In the genomic region with DNA sequence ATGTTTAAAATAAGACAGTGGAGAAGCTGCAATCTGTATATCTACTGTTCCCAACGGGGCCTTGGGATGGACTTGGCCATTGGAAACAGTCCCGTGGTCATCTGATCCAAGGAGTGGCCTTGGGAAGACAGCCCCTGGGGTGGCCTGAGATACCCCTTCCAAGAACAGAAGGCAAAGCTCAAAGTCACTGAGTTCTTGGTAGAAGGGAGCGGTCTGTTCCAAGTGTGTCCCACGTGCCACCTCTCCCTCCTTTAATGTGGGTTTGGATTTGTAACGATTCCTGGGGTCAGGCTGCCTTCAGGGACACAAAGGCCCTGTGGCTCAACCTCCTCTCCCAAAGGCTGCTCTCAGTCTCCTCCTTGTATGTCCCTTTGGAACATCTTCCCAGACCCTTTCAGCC, we compare ENCODE assay signal across 26 mouse cellular contexts. TPM values are rescaled to one million over a fixed set of nuclear protein-coding genes. Genes with fewer than 3 reads are reported as not detected.
DNase-seq lines count a peak whose midpoint lies in the region; ATAC-seq and TF ChIP-seq lines count a peak whose summit lies in the region.
"Had no signal": no experiment of that assay in that cellular context is flagged by ENCODE, and none has a peak within 500 bp of the region (broad histone marks: within the 10 kb centered on the region; RNA-seq: fewer than 3 reads in every experiment).

No protein-coding gene starts in this region.

- WGBS in midbrain, embryonic 10.5 days = 84% methylated on average over 5 of the region's 5 CpGs
- 83% methylated on average over 5 of the region's 5 CpGs for WGBS in midbrain, postnatal 0 days

- intact Hi-C loops in heart, postnatal 10 days (cut with DNase I) = no loop called here

- H3K4me3 ChIP-seq in midbrain, embryonic 10.5 days = no peak overlapping the region
- no peak overlapping the region for H3K4me3 ChIP-seq in midbrain, postnatal 0 days (ENCODE audit: low read depth, low read length)
- H3K4me3 ChIP-seq: embryonic facial prominence, embryonic 12.5 days; embryonic facial prominence, embryonic 15.5 days; forebrain, embryonic 12.5 days; heart, embryonic 12.5 days; heart, embryonic 15.5 days; hindbrain, embryonic 13.5 days; intestine, embryonic 15.5 days had no signal

- no peaks in the 10 kb centered on the region for H3K9me3 ChIP-seq in midbrain, embryonic 10.5 days (replicated peaks)
- no peaks in the 10 kb centered on the region for H3K9me3 ChIP-seq in midbrain, postnatal 0 days (ENCODE audit: low read length)
- H3K9me3 ChIP-seq: embryonic facial prominence, embryonic 12.5 days; embryonic facial prominence, embryonic 15.5 days; forebrain, embryonic 12.5 days; heart, embryonic 12.5 days; heart, embryonic 15.5 days; hindbrain, embryonic 13.5 days; intestine, embryonic 15.5 days had no signal

- H3K27me3 ChIP-seq in midbrain, embryonic 10.5 days (ENCODE audit: low read depth, poor library complexity, severe bottlenecking) = peaks cover 17% of the 10 kb centered on the region
- 0 out of 2 replicates have a peak, but pooled peaks cover 3% of the 10 kb centered on the region for H3K27me3 ChIP-seq in midbrain, postnatal 0 days (ENCODE audit: insufficient read depth, low read length)
- H3K27me3 ChIP-seq: embryonic facial prominence, embryonic 15.5 days; intestine, embryonic 15.5 days had no signal

- TF ChIP-seq CTCF in midbrain, postnatal 0 days (IDR thresholded peaks at IDR 0.05) = no peak

- no peak overlapping the region for H3K4me2 ChIP-seq in midbrain, postnatal 0 days (ENCODE audit: low read depth, low read length, poor library complexity, severe bottlenecking)
- H3K4me2 ChIP-seq: embryonic facial prominence, embryonic 12.5 days; embryonic facial prominence, embryonic 15.5 days; forebrain, embryonic 12.5 days; heart, embryonic 12.5 days; heart, embryonic 15.5 days; hindbrain, embryonic 13.5 days; intestine, embryonic 15.5 days had no signal

- no peak overlapping the region for H3K9ac ChIP-seq in midbrain, postnatal 0 days (replicated peaks; ENCODE audit: low read length, poor library complexity, severe bottlenecking)
- H3K9ac ChIP-seq: embryonic facial prominence, embryonic 12.5 days; embryonic facial prominence, embryonic 15.5 days; forebrain, embryonic 12.5 days; heart, embryonic 12.5 days; heart, embryonic 15.5 days; hindbrain, embryonic 13.5 days; intestine, embryonic 15.5 days had no signal

- H3K4me1 ChIP-seq in midbrain, embryonic 10.5 days = peaks cover 36% of the 10 kb centered on the region
- no peaks in the 10 kb centered on the region for H3K4me1 ChIP-seq in midbrain, postnatal 0 days (ENCODE audit: insufficient read depth, low read length)
- H3K4me1 ChIP-seq: embryonic facial prominence, embryonic 12.5 days; embryonic facial prominence, embryonic 15.5 days had no signal

- ATAC-seq in midbrain, postnatal 0 days (ENCODE audit: low FRiP score) = no peak
- ATAC-seq: CD4-positive, CD25-positive, alpha-beta regulatory T cell, adult 4 months; forebrain, embryonic 16.5 days; hindbrain, embryonic 16.5 days; intestine, embryonic 15.5 days had no signal

- DNase-seq in heart, adult 11 months = peak; percentile 94
- DNase-seq in heart, postnatal 10 days = no peak
- no peak for DNase-seq in midbrain, embryonic 10.5 days (ENCODE audit: low spot score)
- no peak for DNase-seq in midbrain, postnatal 0 days (ENCODE audit: low spot score)
- DNase-seq in testis, postnatal 14 days (ENCODE audit: low spot score) = peak; percentile 79
- DNase-seq in thymus, postnatal 14 days = no peak
- DNase-seq: adrenal gland, adult 2 months; adrenal gland, postnatal 14 days; cerebellum, adult 11 months; cerebellum, adult 2 months; cerebellum, adult 9-11 months; cerebellum, postnatal 25 days; gastrocnemius, postnatal 14 days; heart, postnatal 14 days; heart, postnatal 4 days had no signal

- peak overlapping the region; percentile 50; the same call in 1 of the 2 replicates for H3K27ac ChIP-seq in midbrain, embryonic 10.5 days (replicated peaks)
- H3K27ac ChIP-seq in midbrain, postnatal 0 days (ENCODE audit: low read depth, low read length) = no peak overlapping the region
- H3K27ac ChIP-seq: embryonic facial prominence, embryonic 12.5 days; embryonic facial prominence, embryonic 15.5 days; forebrain, embryonic 12.5 days; heart, embryonic 15.5 days; hindbrain, embryonic 13.5 days; intestine, embryonic 15.5 days had no signal

- H3K36me3 ChIP-seq in midbrain, embryonic 10.5 days = no peaks in the 10 kb centered on the region
- no peaks in the 10 kb centered on the region for H3K36me3 ChIP-seq in midbrain, postnatal 0 days (ENCODE audit: insufficient read depth, low read length)
- H3K36me3 ChIP-seq: embryonic facial prominence, embryonic 12.5 days; embryonic facial prominence, embryonic 15.5 days; forebrain, embryonic 12.5 days; heart, embryonic 12.5 days; heart, embryonic 15.5 days; hindbrain, embryonic 13.5 days; intestine, embryonic 15.5 days had no signal

RNA-seq across cellular contexts. Expression of a gene that starts 7.9 kb away (rescaled TPM):
- total RNA-seq in heart, postnatal 10 days (2021) = 10 to 100 TPM; 18.9 to 24.6 TPM
- 29.4 and 41.5 TPM in 2 replicates for polyA plus RNA-seq in midbrain, embryonic 10.5 days (2016; fragmentation: Nextera tagmentation; extraction: Ambion mirVana)
- total RNA-seq in midbrain, postnatal 0 days (2014; rRNA removed) = 11.6 and 13.5 TPM in 2 replicates
- polyA plus RNA-seq in midbrain, postnatal 0 days (2015; fragmentation: Nextera tagmentation; extraction: Ambion mirVana) = 5.8 and 7.5 TPM in 2 replicates
- total RNA-seq: common myeloid progenitor, adult 5-6 weeks had no signal

Comparison
In these comparisons a context has a peak if more than half of its experiments do, and no peak if none do; other contexts are left out.
1. DNase-seq: peak in heart, adult 11 months (single experiment) and testis, postnatal 14 days (single experiment); none in heart, postnatal 10 days (0 of 2), midbrain, embryonic 10.5 days (single experiment), midbrain, postnatal 0 days (single experiment) and thymus, postnatal 14 days (single experiment).